Mouse (Mus musculus) ES-CJ7 (cell line): ENCODE data around the gene Gm8082.
"Not testable (repeated sequence)": the region's sequence is repeated elsewhere in the genome, so short reads cannot be mapped to it uniquely, and the experiment has no call there.

Experiments used
- DNase-seq: peaks from one replicate; pipeline ENCODE4 v3.0.0; 2011; ENCODE audit warnings: low read depth, low spot score

Gm8082 gene

GRCm38 (mm10) chr14:42993524-42993923 is at the start of gene Gm8082:
Gene Gm8082 (minus strand): TSS chr14:42993624.
- not testable (repeated sequence) for DNase-seq

GRCm38 (mm10) chr14:43015528-43015927 is 22.1 kb upstream of the Gm8082 start, which contains the start of gene Gm10376:
Gene Gm10376 (minus strand): TSS chr14:43015628.
- DNase-seq, result not testable (repeated sequence)
